Mouse (Mus musculus) ovary, postnatal 36 days (tissue): ENCODE measurements around the gene Rcan2.

ENCODE experiments used
- DNase-seq: peaks from one replicate; pipeline ENCODE4 v3.0.0; 2022; ENCODE audit warnings: low spot score, mixed read lengths

Gene Rcan2

DNA sequence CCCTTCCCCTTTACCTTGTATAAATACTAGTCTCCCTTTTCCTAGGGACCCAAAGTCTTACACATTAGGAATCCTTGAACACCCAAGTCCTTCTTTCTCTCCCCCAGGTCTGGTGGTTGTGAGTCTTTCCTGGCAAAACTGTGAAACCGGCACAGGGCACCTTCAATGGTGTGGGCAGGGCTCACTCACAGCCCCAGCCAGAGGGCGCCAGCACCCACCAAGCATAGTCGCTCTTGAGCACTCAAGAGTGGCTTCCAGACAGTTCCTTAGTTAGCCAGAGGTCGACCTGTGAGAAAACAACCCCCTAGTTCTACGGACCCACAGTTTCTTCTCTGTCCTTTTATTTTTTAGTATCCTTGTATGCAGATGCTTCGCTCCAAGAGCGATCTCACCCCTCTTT, at the start of gene Rcan2:
TSS of gene Rcan2 (plus strand) at position 275 of the 400 bp plus-strand sequence.
- DNase-seq = peak; percentile 67

DNA sequence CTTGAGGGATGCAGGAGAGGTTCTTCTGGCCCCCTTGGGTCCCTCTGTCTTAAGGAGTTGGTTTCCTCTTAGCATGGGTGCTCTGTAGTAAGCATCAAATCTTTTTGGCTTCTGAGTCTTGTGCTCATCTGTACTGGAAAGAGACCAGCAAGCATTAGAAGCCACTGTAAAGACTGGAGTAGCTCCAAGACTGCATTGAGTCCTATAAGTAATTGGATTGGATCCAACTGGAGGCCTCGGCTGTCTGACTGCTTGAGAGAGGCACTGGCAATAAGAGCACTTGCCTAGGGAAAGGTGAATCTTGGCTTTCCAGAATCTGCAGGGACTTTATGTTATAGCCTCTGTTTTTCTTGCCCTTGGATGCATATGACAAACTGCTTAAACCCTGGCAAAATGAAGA, 48.3 kb upstream of the Rcan2 start:
- DNase-seq = no peak

DNA sequence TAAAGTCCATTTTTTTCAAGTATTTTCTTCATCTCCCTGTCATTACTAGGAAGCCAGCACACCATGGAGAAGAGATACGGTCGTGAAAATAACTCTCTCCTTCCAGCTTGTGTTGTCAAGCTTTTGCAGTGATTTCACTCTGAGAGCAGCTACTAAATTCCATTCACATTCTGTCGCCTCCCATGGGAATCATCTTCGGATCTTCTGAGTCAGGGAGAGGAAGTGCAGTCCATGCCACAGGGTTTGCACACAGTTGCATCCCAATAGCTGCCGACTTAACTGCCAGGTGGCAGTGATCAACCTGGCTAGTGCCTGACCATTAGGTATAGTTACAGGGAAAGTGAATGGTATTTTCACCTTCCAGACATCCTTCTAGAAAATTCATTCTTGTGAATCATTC, 46.5 kb upstream of the Rcan2 start:
- DNase-seq = no peak

DNA sequence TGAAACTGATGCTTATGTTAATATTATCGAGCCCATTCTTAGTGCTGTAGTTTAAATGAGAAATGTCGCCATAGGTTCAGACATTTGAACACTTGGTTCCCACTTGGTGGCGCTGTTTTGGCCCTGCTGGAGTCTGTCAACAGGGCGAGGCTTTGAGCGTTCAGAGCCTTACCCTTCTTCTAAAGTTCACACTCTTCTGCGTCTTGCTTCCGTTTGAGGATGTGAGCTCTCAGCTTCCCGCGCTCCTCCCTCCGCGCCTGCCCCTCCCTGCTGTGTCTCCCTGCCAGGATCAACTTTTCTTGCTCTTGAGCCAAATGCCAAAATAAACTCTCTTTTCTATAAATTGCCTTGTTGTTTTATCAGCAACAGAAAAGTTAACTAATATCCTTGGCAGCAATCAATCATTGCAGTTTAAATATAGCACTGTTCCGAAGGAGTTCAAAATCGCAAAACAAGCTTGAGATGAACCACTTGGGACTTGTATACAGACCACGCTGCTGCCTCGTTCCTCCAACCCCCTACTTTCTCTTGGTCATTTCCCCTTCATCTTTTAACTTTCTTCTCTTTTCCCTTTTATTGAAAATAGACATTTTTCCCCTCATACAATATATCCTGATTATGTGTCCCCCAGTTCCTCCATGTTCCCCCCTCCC, 42.4 kb upstream of the Rcan2 start:
- DNase-seq = peak; percentile 15

DNA sequence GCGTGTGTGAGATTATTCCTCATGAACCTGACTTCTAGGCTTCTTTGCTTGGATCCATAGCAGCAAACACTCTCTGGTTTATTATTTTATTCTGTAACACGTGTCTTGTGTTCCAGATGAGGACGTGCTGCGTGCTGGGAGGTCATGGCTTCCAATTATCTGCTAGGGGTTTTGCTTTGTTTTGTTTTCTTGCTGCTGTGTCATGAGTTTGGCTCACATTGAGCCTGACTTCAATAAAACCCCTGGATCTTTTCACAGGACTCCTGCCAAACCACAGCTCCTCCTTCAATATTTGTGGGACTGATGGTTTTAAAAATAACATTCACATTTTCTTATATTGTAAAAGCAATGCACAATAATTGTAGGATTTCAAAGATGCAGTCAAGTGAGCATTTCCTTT, 16.6 kb upstream of the Rcan2 start:
- DNase-seq = no peak

DNA sequence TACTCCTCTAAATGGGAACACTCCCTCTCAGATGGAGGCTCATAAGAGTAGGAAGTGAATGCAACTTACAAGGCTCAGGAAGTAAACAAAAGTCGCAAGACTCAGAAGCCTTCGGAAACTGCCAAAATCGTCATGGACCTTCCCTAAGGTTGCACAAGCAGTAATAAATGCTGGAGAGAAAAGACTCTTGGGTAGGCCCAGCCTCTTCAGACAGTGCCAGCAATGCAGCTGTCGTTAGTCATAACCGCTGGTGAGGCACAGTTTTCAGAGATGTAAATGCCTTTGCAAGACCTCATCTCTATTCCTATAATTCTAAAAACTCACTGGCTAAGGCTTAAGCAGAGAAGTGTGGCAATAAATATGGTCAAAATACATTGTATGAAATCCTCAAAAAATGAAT, 12.9 kb upstream of the Rcan2 start:
- DNase-seq = no peak

DNA sequence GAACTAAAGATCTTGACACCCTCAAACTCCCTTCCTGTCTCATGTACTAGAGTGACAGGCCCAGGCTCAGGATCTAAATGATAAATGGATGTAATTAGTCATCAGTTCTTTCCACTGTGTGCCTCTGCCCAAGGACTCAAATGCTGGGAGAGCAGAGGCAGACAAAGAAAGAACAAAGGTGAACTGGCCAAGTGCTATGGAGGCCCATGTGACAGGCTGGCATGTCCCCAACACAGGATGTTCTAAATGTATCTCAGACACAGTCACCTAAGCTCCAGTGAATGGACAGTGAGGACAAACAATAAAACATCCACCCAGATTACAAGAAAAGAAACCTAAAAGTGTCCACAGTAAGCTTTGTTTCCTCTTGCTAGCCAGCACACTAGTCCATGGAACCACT, 11.8 kb upstream of the Rcan2 start:
- no peak for DNase-seq

DNA sequence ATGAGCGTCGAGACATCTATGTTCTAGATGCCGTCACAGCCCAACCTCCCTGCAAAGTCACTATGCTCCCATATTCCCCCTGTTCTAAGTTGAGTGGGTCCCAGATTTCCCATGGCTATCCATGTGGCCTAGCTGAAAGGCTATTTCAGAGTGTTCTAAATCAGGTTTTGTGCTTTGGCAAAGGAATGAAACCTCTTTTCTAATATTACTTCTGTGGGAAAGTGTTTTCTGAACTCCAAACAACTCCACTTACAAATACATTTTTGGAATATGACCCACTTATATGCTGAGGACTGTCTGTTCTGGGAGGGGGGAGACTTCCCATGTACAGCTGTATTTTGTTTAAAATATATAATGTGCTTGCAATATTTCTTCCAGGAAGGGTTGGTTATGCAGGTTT, 9.4 kb upstream of the Rcan2 start:
- no peak for DNase-seq

DNA sequence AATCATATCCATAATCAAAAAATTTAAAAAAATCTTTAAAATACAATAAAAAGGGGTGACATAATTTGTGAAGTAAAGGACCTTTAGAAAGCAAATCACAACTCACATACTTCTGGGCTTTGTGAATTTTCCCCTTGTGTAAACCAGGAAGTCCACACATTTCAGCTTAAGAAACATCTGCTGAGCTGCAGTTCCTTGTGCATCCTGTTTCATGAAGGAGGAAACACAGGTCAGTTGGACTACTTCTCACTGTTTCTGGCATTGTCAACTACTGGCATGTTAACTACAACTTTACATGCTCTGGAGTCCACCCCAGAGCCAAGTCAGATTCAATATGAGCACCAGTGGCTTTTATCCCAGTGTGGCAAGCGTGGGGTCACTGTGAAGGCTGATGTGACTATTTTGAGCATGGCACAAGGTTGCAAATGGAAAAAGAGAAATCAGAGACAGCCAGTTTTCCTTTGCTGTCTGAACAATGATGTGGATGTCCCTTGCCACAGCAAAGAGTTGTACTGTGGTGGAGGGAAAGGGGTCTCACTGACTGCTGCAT, 6.3 kb upstream of the Rcan2 start:
- no peak for DNase-seq

DNA sequence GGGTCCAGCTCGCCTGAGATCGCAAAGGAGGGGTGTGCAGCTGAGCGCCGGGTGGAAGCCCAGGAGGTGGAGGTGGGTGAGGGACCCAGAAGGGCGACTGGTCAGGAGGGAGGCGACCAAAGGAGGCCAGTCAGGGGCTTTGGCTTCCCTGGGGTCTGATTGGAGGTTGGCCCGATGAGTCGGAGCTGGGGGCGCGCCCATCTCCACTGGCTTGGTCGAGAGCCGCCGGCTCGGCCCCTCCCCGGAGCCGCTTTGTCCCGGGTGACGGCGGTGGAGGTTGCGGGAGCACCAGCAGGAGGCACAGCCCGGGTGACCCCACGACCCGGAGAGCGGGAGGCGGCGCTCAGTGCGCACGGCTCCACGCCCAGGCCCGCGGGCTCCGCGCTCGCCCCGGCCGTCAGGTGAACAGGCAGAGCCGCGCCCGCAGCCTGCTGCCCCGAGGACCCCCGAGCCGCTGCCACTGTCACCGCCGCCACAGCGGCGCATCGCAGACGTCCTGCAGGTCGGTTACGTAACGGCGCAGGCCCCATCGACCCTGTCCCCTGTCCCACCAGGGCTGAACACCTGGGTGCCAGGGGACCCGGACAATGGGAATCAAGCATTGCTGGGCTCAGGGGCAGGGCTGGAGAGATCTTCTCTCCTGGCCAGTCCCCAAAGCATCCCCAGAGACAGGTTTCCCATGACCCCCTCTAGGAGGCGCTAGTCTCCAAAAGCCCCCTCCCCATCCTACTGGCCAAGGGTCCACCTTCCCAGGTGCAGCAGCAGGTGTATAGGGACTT, 633 bp downstream of the Rcan2 start:
- peak; percentile 48 for DNase-seq

DNA sequence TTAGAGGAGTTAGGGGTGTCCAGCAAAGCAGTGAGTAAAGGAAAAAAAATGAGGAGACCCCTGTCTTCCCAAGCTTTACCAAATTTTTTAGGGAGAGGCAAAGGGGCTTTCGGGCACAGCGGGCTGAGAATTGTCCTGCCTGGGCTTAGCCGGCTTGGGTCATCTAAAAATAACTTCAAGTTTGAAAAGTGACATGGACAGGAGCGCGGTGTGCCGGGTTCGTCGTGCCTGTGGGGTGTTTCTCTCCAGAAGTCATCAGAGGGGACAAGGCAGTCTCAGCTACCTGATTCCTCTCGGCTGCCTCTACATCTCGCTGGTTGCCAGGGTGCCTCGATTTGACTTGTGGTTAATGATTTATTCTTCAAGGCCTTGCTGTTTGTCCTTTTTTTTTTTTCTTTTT, 1.3 kb downstream of the Rcan2 start:
- DNase-seq = no peak

DNA sequence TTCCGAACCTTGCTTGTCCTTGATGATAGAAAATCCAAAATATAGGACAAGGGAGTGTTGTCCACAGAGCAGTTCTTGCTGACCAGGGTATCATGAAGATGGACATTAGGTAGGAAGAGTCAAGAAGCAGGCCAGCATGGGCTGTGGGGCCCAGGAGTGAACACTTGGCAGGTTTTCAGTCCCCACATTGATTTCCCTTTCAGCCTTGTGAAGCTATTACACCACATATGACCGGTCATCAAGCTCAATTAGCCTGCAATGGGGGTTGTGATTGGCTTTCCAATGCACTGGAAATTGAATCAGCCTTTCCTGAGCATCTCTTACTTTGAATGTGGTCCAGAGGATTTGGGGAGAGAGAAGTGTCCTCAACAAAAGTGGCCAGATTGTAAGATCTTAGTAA, 2.0 kb downstream of the Rcan2 start:
- no peak for DNase-seq

DNA sequence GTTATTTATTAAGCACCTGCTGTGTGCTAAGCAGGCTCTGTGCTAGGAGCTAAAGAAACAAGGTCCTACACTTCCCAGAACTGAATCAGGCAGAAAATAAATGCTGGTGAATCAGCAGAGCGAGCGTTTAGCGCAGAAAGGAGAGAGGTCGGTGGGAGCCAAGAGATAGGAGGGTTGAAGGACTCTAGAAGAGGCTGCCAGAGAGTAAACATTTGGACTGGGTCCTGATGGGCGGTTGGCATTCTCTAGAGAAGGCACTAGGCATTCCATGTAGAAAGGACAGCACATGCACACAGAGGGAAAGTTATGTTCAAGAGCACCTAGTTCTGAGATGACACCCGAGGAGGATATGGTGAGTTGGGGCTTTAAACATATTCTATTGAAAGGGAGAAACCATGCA, 2.6 kb downstream of the Rcan2 start:
- no peak for DNase-seq

DNA sequence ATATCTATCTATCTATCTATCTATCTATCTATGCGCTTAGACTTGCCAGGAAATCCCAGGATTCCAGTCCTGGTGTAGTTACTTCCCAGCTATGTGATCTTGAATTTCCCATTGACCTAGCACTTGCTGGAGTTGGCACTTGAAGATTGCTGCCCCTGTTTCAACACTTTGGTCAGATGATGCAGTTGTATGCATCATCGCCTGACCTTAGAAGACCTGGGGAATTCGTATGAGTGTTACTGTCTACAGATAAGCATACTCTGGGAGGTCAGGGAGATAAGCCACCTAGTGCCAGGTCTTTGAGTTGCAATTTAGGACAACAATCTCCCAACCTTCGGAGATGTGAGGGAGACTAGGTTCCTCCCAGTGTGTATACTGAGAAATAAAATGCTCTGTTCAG, 5.7 kb downstream of the Rcan2 start:
- no peak for DNase-seq

DNA sequence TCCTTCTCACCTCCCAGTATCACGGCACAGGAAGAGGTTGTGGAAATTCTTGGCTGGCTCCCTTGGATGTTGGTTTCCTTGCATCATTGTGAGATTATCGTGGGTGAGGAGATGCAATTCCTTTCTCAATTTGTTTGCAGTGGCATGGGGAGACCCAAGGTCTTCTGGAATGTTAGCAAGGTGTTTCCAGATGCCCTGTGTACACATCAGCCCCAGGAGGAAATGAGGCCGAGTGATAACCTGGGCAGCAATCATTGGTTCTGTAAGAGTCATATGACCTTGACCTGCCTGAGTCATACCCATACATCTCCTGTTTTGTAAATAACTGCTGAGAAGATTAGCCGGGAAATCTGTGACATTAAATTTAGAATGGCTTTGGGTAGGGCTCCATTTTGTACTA, 10.3 kb downstream of the Rcan2 start:
- DNase-seq = no peak

DNA sequence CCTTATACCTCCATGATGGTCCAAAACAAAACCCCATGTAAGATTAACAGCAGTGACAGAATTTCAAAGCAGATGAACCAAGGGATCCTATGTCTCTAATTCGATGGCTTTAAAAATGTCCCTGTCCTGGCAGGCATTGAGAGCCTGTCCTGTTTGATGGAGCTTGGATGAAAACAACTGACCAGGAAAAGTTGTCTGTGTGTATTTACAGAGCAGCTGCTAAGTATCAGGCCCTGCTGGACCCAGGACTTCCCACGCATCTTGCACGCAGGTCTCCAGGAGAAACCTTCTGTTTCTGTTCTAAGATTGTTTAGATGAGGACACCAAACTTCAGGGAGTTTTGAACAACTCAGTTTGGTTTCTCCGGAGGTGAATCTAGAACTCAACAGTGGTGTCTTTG, 14.2 kb downstream of the Rcan2 start:
- DNase-seq = no peak

DNA sequence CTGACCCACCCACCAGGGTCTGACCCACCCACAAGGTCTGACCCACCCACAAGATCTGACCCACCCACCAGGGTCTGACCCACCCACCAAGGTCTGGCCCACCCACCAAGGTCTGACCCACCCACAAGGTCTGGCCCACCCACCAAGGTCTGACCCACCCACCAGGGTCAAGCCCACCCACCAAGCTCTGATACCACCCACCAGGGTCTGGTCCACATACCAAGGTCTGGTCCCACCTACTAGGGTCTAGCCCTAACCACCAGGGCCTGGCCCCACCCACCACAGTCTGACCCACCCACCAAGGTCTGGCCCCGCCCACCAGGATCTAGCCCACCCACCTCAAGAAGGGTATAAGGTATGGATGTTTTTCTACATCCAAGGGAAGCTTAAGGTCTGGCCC, 15.3 kb downstream of the Rcan2 start:
- no peak for DNase-seq

DNA sequence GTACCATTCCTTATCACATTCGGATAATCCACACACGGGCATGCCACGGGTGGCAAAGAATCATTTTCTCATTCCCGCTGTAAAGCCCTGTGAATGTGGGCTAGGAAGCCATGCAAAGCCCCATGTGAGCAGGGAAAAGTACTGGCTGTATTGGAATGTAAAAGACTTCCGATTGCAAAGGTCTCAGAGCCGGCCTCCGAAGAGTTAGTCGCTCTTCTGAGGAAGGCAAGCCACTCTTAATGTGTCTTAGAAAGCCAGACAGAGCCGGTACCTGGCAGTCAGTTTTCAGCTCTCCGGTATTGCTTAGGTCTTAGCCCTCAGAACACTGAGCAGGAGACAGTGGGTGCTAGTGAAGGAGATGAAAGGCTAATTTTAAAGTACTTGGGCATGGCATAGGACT, 16.0 kb downstream of the Rcan2 start:
- DNase-seq = no peak

DNA sequence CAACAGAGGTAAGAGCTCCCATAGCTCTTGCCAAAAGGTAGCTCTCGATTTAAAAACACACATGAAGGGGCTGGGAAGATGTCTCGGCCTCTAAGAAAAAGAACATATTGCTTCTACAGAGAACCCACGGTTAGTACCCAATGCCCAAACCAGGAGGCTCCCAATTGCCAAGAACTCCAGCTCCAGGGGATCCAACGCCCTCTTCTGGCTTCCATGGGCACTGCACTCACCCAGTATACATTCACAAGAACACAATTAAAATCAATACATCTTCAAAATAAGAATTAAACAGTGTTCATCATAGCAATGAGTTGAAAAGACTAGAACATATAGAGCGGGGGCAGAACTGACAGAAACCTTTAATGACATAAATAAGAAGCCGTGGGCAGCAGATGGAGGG, 17.2 kb downstream of the Rcan2 start:
- DNase-seq = no peak

DNA sequence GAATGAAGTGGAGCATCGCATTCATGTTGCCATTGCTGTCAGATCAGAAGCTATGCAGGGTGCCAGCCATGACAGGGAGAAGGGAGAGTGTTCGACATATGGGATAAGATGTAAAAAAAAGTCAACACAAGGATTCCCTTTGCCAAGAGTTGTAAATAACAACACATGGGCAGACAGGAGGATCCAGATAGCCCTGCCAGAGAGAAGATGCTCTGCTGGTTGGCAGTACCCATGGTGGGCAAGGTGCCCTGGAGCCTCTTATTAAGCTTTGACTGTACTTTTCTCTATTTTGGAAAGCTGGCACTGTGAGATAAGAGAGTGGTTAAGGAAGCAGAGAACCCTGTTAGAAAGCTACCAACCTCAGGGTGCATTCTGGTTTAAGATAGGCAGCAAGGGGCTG, 19.8 kb downstream of the Rcan2 start:
- no peak for DNase-seq

DNA sequence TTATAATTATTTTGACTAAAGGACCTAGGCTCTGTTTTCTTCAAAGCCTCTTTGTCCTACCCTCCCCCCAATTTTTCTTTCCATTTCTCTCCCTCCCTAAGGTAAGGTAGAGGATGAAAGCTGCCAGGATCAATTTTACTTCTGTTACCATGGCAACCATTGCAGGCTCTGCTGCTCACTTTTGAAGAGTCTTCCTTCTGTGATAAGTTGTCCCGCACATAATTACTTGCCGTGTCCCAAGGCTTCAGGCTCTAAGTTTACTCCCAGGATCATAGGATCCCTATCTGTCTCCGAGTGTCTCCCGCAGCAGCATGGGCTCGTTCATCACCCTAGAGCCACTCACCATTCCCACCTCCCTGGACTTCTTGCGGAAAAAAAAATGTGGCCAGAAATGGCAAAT, 21.1 kb downstream of the Rcan2 start:
- DNase-seq = no peak

DNA sequence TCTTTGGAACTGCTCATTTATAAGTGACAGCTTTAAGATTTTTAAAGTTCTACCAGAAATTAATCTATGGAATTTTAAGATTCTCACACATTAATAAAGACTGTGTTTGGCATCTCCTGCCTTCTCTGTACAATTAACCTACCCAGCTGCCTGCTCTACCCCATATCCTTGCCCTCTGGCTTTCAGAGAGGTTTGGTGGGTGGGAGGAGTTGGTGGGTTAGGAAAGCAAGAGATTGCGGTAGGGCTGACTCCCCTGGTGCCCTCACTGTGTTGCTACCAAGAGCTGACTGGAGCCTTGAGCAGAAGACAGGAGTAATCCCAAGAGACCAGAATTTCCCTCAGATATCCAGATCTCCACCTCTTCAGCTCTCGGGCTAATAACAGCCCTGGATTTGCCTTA, 21.5 kb downstream of the Rcan2 start:
- DNase-seq = no peak

DNA sequence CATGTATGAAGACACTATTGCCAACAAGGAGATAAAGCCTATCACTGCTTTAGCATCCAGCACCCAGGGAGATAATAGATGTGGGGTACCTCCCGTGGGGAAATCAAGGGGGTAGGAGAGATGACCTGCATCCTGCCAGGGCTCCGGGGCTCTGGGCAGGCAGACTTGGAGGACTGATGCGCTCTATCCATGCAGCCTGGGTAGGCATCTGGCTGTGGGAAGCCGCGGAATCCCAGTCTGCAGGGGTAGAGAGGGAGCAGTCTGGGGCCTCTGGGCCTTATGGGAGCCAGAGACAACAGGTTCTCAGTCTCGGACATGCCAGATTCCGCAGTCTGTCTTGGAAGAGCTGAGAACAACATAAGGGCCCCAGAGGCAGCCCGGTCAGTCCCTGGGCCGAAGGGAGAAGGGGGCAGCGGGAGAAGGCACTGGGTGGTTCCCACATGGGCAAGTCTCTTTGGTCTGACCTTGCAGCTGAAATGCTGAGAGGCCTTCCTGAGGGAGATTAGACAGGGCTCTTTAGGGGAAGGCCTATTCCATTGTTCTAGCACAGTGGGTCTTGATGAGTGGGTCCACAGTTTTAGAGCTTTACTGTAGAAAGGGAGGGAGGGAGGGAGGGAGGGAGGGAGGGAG, 23.7 kb downstream of the Rcan2 start:
- DNase-seq = no peak
